Mouse (Mus musculus) thymus, adult 18-20 months (tissue): Measurements from ENCODE around the gene Adgrg6.

Experiments used
- DNase-seq, 2 experiments: peaks; one replicate each; pipeline ENCODE4 v3.0.0; 2022; ENCODE audit warnings: mixed read lengths in 2 of 2

The Adgrg6 gene

GRCm38 (mm10) chr10:14483257-14483656 lies 62.2 kb downstream of the Adgrg6 start:
- no peak for DNase-seq

- no peak for DNase-seq
Measured at GRCm38 (mm10) chr10:14482483-14482882, 63.0 kb downstream of the Adgrg6 start.

DNA sequence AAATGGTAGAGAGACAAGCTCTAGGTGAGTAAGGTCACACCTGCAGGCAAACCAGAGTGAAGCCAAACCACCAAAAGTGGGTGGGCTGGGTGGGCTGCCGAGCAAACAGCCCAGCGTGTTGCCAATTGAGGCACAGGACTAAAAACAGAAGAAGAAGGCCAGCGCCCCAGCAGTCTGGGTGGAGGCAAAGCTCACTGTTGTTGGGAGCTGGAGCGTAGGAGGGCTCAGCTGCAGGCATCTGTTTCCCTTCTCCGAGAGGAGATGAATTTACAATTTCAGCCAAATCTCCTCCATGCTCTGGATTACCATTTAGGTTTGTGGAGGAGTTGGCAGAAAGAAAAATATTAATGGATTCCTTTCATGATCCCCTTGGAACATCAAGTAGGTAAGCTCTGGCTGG lies 64.5 kb downstream of the Adgrg6 start:
- no peak for DNase-seq

DNA sequence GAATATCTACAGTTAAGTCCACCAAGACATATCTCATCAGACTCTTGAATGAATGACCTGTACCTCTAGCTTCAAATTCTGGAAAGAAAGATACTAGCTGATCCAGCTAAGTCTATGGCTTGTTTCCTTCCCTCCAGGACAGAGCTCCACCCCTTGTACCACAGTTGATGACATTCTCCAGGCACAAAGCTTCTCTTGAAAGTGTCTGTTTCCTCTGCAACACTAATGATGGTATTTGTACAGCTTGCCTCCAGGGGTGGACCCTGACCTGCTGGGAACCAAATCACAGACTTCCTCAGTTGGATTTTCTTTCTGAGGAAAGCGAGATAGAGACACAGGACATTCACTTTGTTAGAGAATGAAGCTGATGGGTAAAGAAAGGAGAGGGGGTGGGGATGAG lies 69.1 kb downstream of the Adgrg6 start:
- no peak for DNase-seq

DNA sequence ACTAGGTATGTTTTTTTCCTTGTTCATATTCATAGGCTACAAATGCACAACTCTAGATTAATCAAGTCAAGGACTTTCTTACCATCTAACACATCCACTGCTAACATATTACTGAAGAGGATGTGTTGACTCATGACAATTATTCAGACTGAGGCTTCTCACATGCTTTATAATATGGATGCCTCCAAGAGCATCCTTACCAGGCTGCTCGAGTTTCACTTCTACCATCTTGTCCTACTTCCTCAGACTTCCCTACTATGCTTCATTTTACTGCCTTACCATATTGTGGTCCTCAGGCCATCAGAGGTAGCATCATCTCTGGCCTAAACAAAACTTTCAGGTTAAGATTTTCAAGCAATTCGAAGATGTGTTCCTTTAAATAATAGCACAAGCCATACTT lies 69.8 kb downstream of the Adgrg6 start:
- no peak for DNase-seq

DNA sequence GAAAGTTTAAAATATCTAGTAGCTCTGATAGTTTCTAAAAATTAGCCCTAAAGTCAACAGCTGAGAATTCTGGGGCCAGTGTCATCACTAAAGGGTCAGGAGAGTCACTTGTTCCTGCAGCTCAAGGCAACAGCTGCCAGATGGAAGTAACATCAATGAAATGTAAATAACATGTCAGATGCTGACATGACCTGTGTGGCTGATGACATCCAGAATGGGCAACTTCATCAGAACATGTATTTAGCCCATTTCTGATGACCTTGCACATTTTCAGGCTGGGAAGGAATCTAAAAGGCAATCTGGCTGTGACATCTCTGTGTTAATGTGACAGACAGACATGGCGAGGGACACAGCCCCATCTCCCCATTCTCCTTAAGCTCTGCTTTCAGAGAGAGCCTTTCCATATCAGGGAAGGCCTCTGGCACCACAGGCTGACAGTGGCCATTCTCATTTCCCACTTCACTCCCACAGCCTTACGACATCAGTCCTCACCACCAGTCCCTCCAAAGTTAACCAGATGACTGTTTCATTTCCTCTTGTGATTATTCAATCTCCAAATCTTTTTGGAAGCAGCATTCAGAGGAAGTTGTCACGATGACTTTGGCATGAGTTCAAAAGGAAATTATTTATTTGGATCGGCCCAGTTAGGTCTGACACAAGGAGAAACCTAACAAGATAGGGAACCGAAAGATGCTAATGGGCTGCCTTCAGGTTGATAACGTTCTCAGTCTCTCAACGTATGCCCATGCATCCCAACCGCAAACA lies 70.7 kb downstream of the Adgrg6 start:
- no peak for DNase-seq

GRCm38 (mm10) chr10:14471039-14471550 lies 74.4 kb downstream of the Adgrg6 start:
- no peak for DNase-seq

DNA sequence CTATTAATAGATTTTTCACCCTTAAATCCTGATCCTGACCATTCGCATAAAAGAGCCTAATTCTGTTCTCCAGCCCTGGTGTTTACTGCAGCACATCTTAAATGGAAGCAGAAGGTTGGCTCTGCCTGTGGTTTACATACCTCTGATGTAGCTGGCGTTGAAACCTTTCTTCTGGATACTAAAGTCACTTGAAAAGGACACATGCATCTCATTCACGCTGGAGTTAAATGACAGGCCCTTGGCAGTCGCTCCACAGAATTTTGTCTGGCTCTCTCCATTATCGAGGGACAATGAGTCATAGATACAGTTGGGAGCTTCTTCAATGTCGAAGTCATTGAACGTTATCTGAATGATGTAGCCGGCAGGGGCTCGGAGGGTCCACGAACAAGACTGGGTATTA lies 76.8 kb downstream of the Adgrg6 start:
- no peak for DNase-seq

GRCm38 (mm10) chr10:14463796-14464511 lies 81.5 kb downstream of the Adgrg6 start:
- DNase-seq: no peak

GRCm38 (mm10) chr10:14460933-14461514 lies 84.4 kb downstream of the Adgrg6 start:
- DNase-seq: no peak

GRCm38 (mm10) chr10:14460252-14460932 lies 85.1 kb downstream of the Adgrg6 start:
- no peak for DNase-seq

- no peak for DNase-seq
Measured at GRCm38 (mm10) chr10:14459819-14460218, 85.6 kb downstream of the Adgrg6 start.

GRCm38 (mm10) chr10:14459330-14459729 lies 86.1 kb downstream of the Adgrg6 start:
- DNase-seq: no peak

DNA sequence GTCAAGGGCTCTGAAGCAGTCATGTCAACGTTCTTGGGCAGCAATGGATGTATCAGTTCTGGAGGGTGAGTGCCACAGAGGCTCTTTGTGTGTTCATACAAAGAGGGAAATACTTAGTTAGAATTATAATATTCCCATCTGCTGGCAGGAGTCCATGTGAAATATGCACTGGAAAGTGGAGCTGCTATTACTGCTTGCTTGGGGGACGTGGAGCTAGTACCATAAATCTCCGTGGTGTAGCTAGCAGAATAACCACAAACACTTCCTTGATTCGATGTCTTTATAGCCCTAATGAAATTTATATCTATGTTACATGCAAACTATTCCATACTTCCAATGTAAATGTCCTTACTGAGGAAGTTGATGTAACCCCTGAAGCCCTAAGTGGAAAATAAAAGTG lies 91.0 kb downstream of the Adgrg6 start:
- no peak for DNase-seq

- no peak for DNase-seq
Measured at GRCm38 (mm10) chr10:14451811-14452210, 93.6 kb downstream of the Adgrg6 start.

GRCm38 (mm10) chr10:14450073-14450472 lies 95.4 kb downstream of the Adgrg6 start:
- no peak for DNase-seq

GRCm38 (mm10) chr10:14445590-14446291 lies 99.7 kb downstream of the Adgrg6 start:
- DNase-seq: no peak

DNA sequence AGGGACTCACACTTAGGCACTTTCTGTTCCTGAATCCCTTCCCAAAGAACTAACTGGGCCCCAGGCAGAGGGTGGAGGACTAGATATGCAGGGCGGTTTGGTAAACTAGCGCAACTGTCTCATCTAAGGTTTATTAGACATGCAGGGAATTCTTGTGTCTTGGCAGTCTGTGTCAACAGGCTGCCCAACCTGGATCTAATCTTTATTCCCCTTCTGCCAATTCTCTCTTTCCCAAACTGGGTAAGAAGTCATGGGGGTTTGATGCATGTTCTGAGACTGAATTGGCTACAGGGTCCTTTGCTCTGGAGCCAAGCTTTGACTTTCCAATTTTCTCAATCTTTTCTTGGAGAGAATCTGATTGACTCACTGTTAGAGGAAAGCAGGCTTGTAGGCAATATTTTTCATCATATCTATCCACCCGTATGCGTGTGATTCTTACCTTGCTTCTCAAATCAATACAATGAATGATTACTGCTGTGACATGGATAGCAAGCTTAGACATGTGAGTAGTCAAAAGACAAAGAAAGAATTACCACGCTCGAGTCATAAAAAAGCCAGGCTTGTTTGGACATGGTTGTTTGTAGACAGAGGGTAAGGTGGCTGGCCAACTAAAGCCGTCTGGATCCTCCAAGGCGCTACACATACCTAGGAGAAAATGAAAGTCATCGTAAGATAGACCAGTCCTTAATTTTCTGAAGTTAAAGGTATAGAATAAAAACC lies 104.4 kb downstream of the Adgrg6 start:
- DNase-seq: no peak

- DNase-seq: no peak
Measured at GRCm38 (mm10) chr10:14404070-14404469, 141.4 kb downstream of the Adgrg6 start.

- DNase-seq: no peak
Measured at GRCm38 (mm10) chr10:14401744-14402143, 143.7 kb downstream of the Adgrg6 start.

- peak; percentile 18 to 37 for DNase-seq
Measured at GRCm38 (mm10) chr10:14391025-14391639, 154.3 kb downstream of the Adgrg6 start.
